Mouse (Mus musculus) heart, postnatal 0 days (tissue): ENCODE data around the gene Nat10.

ENCODE experiments used
- CTCF ChIP-seq: IDR thresholded peaks from 2 replicates; pipeline ENCODE4 v1.5.1; 2016; ENCODE audit warnings: antibody characterized with exemption, control low read depth, low read depth
- EP300 ChIP-seq: IDR thresholded peaks from 2 replicates; pipeline ENCODE4 v1.6.1; 2016; ENCODE audit warnings: antibody characterized with exemption, low read depth

- TF ChIP-seq CTCF (no peak), EP300 (no peak)
Measured at GRCm38 (mm10) chr2:103719292-103719646, 41.8 kb downstream of the Nat10 start.
